Mouse (Mus musculus): Measurements from ENCODE around the gene Ide.

GRCm38 (mm10) chr19:37348331-37348730 is 10.7 kb upstream of the Ide start:
- TF ChIP-seq CTCF (IDR thresholded peaks at IDR 0.05; ENCODE audit: low read depth) (no peak), EP300 (IDR thresholded peaks at IDR 0.05; ENCODE audit: low read depth) (no peak)
